10 mouse cellular contexts compared by ENCODE assay signal in genomic region chr3:58511581-58511980, GRCm38 (mm10). TPM values are rescaled to one million over a fixed set of nuclear protein-coding genes. Genes with fewer than 3 reads are reported as not detected.
DNase-seq lines count a peak whose midpoint lies in the region; ATAC-seq and TF ChIP-seq lines count a peak whose summit lies in the region.
"Had no signal": no experiment of that assay in that cellular context is flagged by ENCODE, and none has a peak within 500 bp of the region (broad histone marks: within the 10 kb centered on the region; RNA-seq: fewer than 3 reads in every experiment).

No protein-coding gene starts in this region.

- no peaks in the 10 kb centered on the region for H3K27me3 ChIP-seq in kidney, embryonic 15.5 days
- no peaks in the 10 kb centered on the region for H3K27me3 ChIP-seq in MEL (ENCODE audit: control insufficient read depth in 1 of 2, insufficient read depth in 2 of 2, low read length in 2 of 2)
- H3K27me3 ChIP-seq in lung, postnatal 0 days (replicated peaks; ENCODE audit: insufficient read depth, low read length), result no peaks in the 10 kb centered on the region

- no peak overlapping the region for H3K4me3 ChIP-seq in kidney, embryonic 15.5 days (replicated peaks)
- no peak overlapping the region for H3K4me3 ChIP-seq in MEL (ENCODE audit: control insufficient read depth in 1 of 2, insufficient read depth in 1 of 2, low read depth in 2 of 2, low read length in 2 of 2)
- no peak overlapping the region for H3K4me3 ChIP-seq in lung, postnatal 0 days (ENCODE audit: low read depth, low read length)

- no peaks in the 10 kb centered on the region for H3K9me3 ChIP-seq in kidney, embryonic 15.5 days (replicated peaks)
- no peaks in the 10 kb centered on the region for H3K9me3 ChIP-seq in MEL (replicated peaks; ENCODE audit: insufficient read depth, low read length)
- H3K9me3 ChIP-seq in lung, postnatal 0 days (ENCODE audit: low read length), result no peaks in the 10 kb centered on the region

- TF ChIP-seq EP300 in MEL (IDR thresholded peaks at IDR 0.05; ENCODE audit: low read depth in 1 of 2, low read length in 2 of 2), result no peak
- TF ChIP-seq EP300 in lung, postnatal 0 days (IDR thresholded peaks at IDR 0.05), result no peak

- no peak overlapping the region for H3K9ac ChIP-seq in kidney, embryonic 15.5 days
- H3K9ac ChIP-seq in MEL (ENCODE audit: control insufficient read depth, low read depth, low read length, poor library complexity, severe bottlenecking), result no peak overlapping the region
- H3K9ac ChIP-seq in lung, postnatal 0 days (replicated peaks; ENCODE audit: low read depth), result no peak overlapping the region

- no peaks in the 10 kb centered on the region for H3K36me3 ChIP-seq in kidney, embryonic 15.5 days
- no peaks in the 10 kb centered on the region; a peak in 1 of 4 replicates for H3K36me3 ChIP-seq in MEL (ENCODE audit: control insufficient read depth in 1 of 2, insufficient read depth in 2 of 2, low read length in 2 of 2)
- no peaks in the 10 kb centered on the region for H3K36me3 ChIP-seq in lung, postnatal 0 days (ENCODE audit: insufficient read depth, low read length)

- TF ChIP-seq POLR2A in MEL (IDR thresholded peaks at IDR 0.05; ENCODE audit: control insufficient read depth in 1 of 2, insufficient read depth in 1 of 2, low read depth in 1 of 2, low read length in 2 of 2, poor library complexity in 1 of 2), result no peak

- peak; percentile 38 to 65 (median 64) for TF ChIP-seq CTCF in MEL (IDR thresholded peaks at IDR 0.05 in 2 of 3, conservative IDR thresholded peaks at IDR 0.05 in 1 of 3; ENCODE audit: control insufficient read depth in 1 of 3, insufficient read depth in 1 of 3, low read depth in 2 of 3, low read length in 3 of 3, poor library complexity in 1 of 3, severe bottlenecking in 1 of 3)
- TF ChIP-seq CTCF in lung, postnatal 0 days (IDR thresholded peaks at IDR 0.05), result peak; percentile 62

- peak; percentile 11 for DNase-seq in kidney, adult 18-20 months
- DNase-seq in 416B (ENCODE audit: low read depth) (peak; percentile 50), MEL (ENCODE audit: low read depth, low spot score) (peak; percentile 46)
- DNase-seq in lung, postnatal 0 days (ENCODE audit: low spot score), result peak; percentile 14
- DNase-seq in frontal cortex, postnatal 10 days (ENCODE audit: low spot score in 2 of 2), result no peak
- no peak for DNase-seq in heart, adult 9 months (ENCODE audit: low spot score in 2 of 2)
- no peak for DNase-seq in urinary bladder, postnatal 25 days (ENCODE audit: low spot score)
- DNase-seq: heart, postnatal 4 days had no signal

- no peak overlapping the region for H3K4me2 ChIP-seq in kidney, embryonic 15.5 days
- no peak overlapping the region for H3K4me2 ChIP-seq in lung, postnatal 0 days (replicated peaks; ENCODE audit: low read depth, low read length)
- H3K4me2 ChIP-seq: midbrain, embryonic 11.5 days had no signal

- ATAC-seq in kidney, embryonic 15.5 days (replicated peaks; ENCODE audit: low FRiP score), result no peak
- no peak; the same call in 1 of the 2 replicates for ATAC-seq in lung, postnatal 0 days

- H3K79me2 ChIP-seq in MEL (ENCODE audit: control insufficient read depth, insufficient read depth, low read length, poor library complexity), result no peaks in the 10 kb centered on the region

- peak; percentile 65 for TF ChIP-seq RAD21 in MEL (IDR thresholded peaks at IDR 0.05; ENCODE audit: low read depth, low read length)

- no peak overlapping the region for H3K27ac ChIP-seq in kidney, embryonic 15.5 days
- H3K27ac ChIP-seq in MEL (ENCODE audit: control insufficient read depth, low read depth, low read length), result no peak overlapping the region
- no peak overlapping the region for H3K27ac ChIP-seq in lung, postnatal 0 days (ENCODE audit: low read length)

- H3K4me1 ChIP-seq in kidney, embryonic 15.5 days, result no peaks in the 10 kb centered on the region
- peaks cover 0 to 2% of the 10 kb centered on the region in 2 experiments; a peak in 1 of 4 replicates for H3K4me1 ChIP-seq in MEL (ENCODE audit: control insufficient read depth in 1 of 2, insufficient read depth in 2 of 2, low read length in 2 of 2)
- H3K4me1 ChIP-seq in lung, postnatal 0 days (ENCODE audit: insufficient read depth, low read depth, low read length), result no peaks in the 10 kb centered on the region

TF ChIP-seq in MEL, 35 proteins besides CTCF, POLR2A, EP300 and RAD21:
- TF ChIP-seq UBTF (IDR thresholded peaks at IDR 0.05; ENCODE audit: borderline replicate concordance, insufficient read depth, low read depth, low read length) (no peak), SIN3A (IDR thresholded peaks at IDR 0.05; ENCODE audit: low read length) (no peak), GATA1 (IDR thresholded peaks at IDR 0.05; ENCODE audit: low read depth, low read length) (no peak), MAX (IDR thresholded peaks at IDR 0.05; ENCODE audit: low read length) (no peak), ZC3H11A (IDR thresholded peaks at IDR 0.05; ENCODE audit: low read depth, low read length) (peak; percentile 54), SMC3 (IDR thresholded peaks at IDR 0.05; ENCODE audit: low read depth, low read length) (peak; percentile 62)

RNA-seq across cellular contexts. Expression of gene Eif2a, which starts 14.0 kb away (rescaled TPM):
- polyA plus RNA-seq in kidney, embryonic 15.5 days (2015; fragmentation: Nextera tagmentation; extraction: Ambion mirVana), result 56.3 and 58.0 TPM in 2 replicates
- 70.2 and 79.5 TPM in 2 replicates for total RNA-seq in MEL (2012; rRNA removed)
- polyA plus RNA-seq in MEL (2012; ENCODE audit: insufficient read depth in 1 of 2, insufficient read length in 2 of 2, low read depth in 1 of 2, low replicate concordance in 2 of 2, missing spikeins in 1 of 2), result 100 to 1,000 TPM in 1 of 2 experiments, 10 to 100 TPM in 1; 67.3 to 192 TPM
- polyA plus RNA-seq in lung, postnatal 0 days (2015; fragmentation: Nextera tagmentation; extraction: Ambion mirVana), result 25.7 and 28.7 TPM in 2 replicates

RNA-seq across cellular contexts. Expression of gene Serp1, which starts 14.1 kb away (rescaled TPM):
- polyA plus RNA-seq in kidney, embryonic 15.5 days (2015; fragmentation: Nextera tagmentation; extraction: Ambion mirVana), result 139 and 150 TPM in 2 replicates
- total RNA-seq in MEL (2012; rRNA removed), result 78.7 and 96.3 TPM in 2 replicates
- 10 to 100 TPM; 80.5 to 83.8 TPM for polyA plus RNA-seq in MEL (2012; ENCODE audit: insufficient read depth in 1 of 2, insufficient read length in 2 of 2, low read depth in 1 of 2, low replicate concordance in 2 of 2, missing spikeins in 1 of 2)
- 117 and 126 TPM in 2 replicates for polyA plus RNA-seq in lung, postnatal 0 days (2015; fragmentation: Nextera tagmentation; extraction: Ambion mirVana)

Comparison
In these comparisons a context has a peak if more than half of its experiments do, and no peak if none do; other contexts are left out.
1. DNase-seq: peak in kidney, adult 18-20 months (single experiment), 416B (single experiment), MEL (single experiment) and lung, postnatal 0 days (single experiment); none in frontal cortex, postnatal 10 days (0 of 2), heart, adult 9 months (0 of 2) and urinary bladder, postnatal 25 days (single experiment).